Comparison of ENCODE assay signal across 21 mouse cellular contexts in genomic region chr3:142770518-142770917, GRCm38 (mm10).
"Had no signal": no experiment of that assay in that cellular context is flagged by ENCODE, and none has a peak within 500 bp of the region (broad histone marks: within the 10 kb centered on the region; RNA-seq: fewer than 3 reads in every experiment).

No protein-coding gene starts in this region.

- DNase-seq: kidney, postnatal 10 days; kidney, postnatal 36 days; layer of hippocampus, postnatal 36 days; lung, adult 18-20 months; lung, postnatal 10 days; lung, postnatal 36 days; midbrain, embryonic 14.5 days; right cerebral cortex, adult 18-20 months; right cerebral cortex, postnatal 14 days; thymus, adult 2 months; thymus, postnatal 14 days; thymus, postnatal 4 days had no signal

- H3K9ac ChIP-seq: kidney, embryonic 15.5 days; liver, embryonic 15.5 days; lung, embryonic 15.5 days; neural tube, embryonic 12.5 days; neural tube, embryonic 15.5 days had no signal

- H3K4me2 ChIP-seq: kidney, embryonic 15.5 days; liver, embryonic 11.5 days; liver, embryonic 15.5 days; lung, embryonic 15.5 days; neural tube, embryonic 12.5 days; neural tube, embryonic 15.5 days had no signal

- H3K27me3 ChIP-seq: kidney, embryonic 15.5 days; liver, embryonic 15.5 days; lung, embryonic 15.5 days; megakaryocyte, embryonic 14.5 days; neural tube, embryonic 12.5 days; neural tube, embryonic 15.5 days had no signal

- H3K27ac ChIP-seq: kidney, embryonic 15.5 days; left cerebral cortex, adult 2 months; liver, embryonic 15.5 days; lung, embryonic 15.5 days; midbrain, embryonic 10.5 days; neural tube, embryonic 12.5 days; neural tube, embryonic 15.5 days had no signal

- H3K4me3 ChIP-seq: kidney, embryonic 15.5 days; left cerebral cortex, adult 2 months; liver, embryonic 15.5 days; lung, embryonic 15.5 days; megakaryocyte, embryonic 14.5 days; midbrain, embryonic 10.5 days; neural tube, embryonic 12.5 days; neural tube, embryonic 15.5 days had no signal

- H3K9me3 ChIP-seq: kidney, embryonic 15.5 days; liver, embryonic 15.5 days; lung, embryonic 15.5 days; megakaryocyte, embryonic 14.5 days; midbrain, embryonic 10.5 days; neural tube, embryonic 12.5 days; neural tube, embryonic 15.5 days had no signal
